Mouse (Mus musculus) thymus, adult 2 months (tissue): Measurements from ENCODE around the gene Flna.

Experiments
- CTCF ChIP-seq: fragments of 200-500 bp; IDR thresholded peaks from 2 replicates; pipeline ENCODE4 v1.5.1; 2012; ENCODE audit warnings: mild to moderate bottlenecking, control low read depth, low read length, moderate library complexity, borderline replicate concordance; ENCODE audit not compliant: control insufficient read depth, poor library complexity, insufficient read depth; ENCODE audit errors: extremely low read depth
- POLR2A ChIP-seq: fragments of 200-500 bp; IDR thresholded peaks from 2 replicates; pipeline ENCODE4 v1.6.1; 2012; ENCODE audit warnings: mild to moderate bottlenecking, low read length, control low read depth, moderate library complexity; ENCODE audit not compliant: control insufficient read depth, poor library complexity, insufficient read depth; ENCODE audit errors: extremely low read depth

- TF ChIP-seq CTCF (no peak), POLR2A (peak; percentile 53)
Measured at GRCm38 (mm10) chrX:74254153-74254887, 4.7 kb upstream of the Flna start, which contains the start of gene Emd.
